Mouse (Mus musculus) left cerebral cortex, postnatal 10 days (tissue): ENCODE measurements around the gene Rexo4. TPM values are rescaled to one million over a fixed set of nuclear protein-coding genes. Genes with fewer than 3 reads are reported as not detected.

Source experiments
- DNase-seq, 2 experiments: peaks; one replicate each; pipeline ENCODE4 v3.0.0; 2021 to 2022; ENCODE audit warnings: low spot score in 2 of 2, mixed read lengths in 1 of 2; ENCODE audit errors: extremely low spot score in 1 of 2
- intact Hi-C: fragments of 180-260 bp; cut with DNase I; formaldehyde crosslinking; loops from one replicate; pipeline ENCODE4 v1.15.1; 2025
- total RNA-seq, 2 experiments: library from RNA; stranded (reverse); gene quantifications; 2 replicates each; pipeline ENCODE4 v1.2.3; 2021

The Rexo4 gene
- total RNA-seq, 2 experiments from 2014 or later: 48.4 to 53.5 TPM

DNA sequence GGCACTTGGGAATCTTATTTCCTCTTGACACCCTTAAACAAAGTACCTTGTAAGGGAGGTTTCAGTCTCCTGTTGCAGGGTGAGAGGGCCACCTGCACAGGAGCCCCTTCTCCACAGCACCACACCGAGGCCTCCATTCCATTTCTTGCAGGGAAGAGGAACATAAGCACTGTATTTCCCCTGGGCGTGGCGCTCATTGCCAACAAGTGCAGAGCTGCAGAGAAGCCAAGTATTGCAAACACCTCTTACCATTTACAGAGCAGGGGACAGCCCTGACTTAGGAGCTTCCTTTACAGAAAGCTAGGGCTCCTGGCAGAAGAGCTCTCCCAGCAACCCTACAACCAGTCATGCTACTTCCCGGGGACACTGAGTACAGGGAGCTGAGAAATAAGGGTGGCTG, 12.0 kb downstream of the Rexo4 start:
- no peak for DNase-seq
- intact Hi-C loops: no loop called here

DNA sequence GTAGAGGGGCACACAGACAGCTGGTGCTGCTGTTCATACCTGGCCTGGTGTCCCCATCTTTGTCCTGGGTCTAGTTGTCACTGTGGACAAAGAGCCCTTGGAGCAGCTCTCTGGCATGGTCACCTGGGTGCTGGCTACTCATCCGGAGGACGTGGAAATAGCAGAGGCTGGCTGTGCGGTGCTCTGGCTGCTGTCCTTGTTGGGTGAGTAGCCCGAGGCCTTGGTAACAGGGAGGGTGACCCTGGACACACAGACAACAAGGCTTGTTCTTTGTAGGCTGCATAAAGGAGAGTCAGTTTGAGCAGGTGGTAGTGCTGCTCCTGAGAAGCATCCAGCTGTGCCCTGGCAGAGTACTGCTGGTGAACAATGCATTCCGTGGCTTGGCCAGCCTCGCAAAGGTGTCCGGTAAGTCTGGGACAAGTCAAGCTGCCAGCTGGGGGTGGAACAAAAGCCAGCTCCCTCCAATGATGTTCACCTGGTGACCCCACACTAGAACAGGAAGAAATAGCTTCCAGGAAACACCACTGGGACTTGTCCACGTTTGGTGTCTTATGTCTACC, 12.8 kb downstream of the Rexo4 start:
- DNase-seq: no peak
- intact Hi-C loops: no loop called here

DNA sequence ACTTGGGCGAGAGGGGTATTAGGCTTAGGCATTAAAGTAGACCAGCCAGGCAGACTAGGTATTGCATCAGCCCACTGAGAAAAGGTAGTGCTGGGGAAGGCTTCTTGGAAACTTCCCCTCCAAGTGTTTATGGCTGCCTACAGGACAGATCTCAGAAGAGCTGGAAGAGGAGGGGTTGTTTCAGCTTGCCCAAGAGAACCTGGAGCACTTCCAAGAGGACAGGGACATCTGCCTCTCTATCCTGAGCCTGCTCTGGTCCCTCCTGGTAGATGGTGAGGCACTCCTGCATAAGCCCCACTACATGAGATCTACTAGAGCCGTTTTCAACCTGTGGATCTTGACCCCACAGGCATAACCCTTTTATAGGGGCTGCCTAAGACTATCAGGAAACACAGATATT, 13.8 kb downstream of the Rexo4 start:
- intact Hi-C loops: no loop called here

DNA sequence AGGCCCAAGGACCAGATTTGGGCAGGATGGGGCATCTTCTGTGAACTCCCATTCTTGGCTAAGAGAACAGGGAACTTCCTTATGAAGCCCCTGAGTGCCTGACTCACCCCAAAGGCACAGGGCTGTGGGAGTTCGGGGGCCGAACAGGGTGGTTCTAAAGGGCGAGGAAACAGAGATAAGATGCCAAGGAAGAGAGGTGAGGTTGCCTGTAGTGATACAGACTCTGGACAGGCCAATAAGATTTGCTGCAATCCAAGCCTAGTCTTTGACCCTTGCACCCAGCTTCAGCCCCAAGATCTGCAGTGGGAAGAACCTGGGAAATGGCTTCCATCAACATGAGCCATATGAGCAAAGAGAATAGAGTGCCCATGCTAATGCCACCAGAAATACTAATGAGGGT, 20.9 kb downstream of the Rexo4 start:
- no peak for DNase-seq
- intact Hi-C loops: no loop called here

More for the DNA sequence above, 13.8 kb downstream of the Rexo4 start:
- no peak for DNase-seq

DNA sequence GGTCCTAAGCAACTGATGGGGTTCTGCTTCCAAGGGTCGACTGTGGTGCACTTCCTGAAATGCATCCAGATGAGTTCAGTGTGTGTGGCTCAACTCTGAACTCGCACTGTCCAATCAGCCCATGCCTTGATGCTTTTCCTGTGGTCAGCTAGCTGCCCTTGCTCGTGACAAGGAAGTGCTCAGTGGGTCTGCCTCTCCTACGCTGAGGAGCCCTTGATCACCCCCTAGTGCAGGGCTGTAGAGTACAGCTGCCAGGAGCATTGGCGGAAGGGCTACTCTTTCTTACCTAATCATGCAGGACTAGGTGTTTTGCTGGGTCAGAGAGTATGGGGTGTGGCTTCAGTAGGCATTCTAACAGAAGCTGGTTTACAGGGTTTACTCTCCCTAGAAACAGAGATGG, 22.6 kb downstream of the Rexo4 start:
- DNase-seq: no peak
- intact Hi-C loops: no loop called here

DNA sequence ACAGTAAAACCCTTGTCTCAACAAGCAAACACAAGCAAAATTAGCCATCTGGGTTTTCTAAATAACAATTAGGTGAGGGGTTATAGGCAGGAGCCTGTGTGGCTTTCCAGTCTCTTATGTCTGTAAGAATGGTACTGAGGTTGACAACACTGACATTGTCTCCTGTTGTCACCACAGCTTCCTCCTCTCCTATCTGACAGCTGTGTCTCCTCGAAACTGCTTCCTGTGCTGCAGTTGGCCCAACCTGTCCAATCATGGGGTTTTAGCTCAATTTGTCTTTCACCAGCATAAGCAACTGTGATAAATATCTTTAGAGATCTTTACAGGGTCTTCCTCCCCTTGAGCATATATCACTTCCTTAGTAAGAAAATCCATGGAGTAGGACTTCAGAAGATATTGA, 27.8 kb downstream of the Rexo4 start:
- no peak for DNase-seq
- intact Hi-C loops: no loop called here

DNA sequence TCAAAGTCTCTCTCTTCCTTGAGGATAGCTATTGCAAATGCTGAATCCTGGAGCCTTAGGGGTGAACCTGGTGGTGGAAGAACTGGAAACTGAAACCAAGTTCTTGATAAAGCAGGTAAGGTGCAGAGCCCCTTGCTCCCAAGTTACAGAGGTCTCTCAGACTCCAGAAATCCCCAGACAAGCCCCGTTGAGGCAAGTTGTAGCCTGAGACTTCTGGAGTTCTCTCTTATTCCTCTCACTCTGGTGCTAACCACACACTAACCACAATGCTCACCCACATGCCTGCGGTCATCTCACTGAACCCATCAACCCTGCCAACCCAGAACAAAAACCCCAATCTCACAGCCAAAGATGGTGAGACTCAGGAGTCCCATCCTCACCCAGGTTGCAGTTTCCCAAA, 28.9 kb downstream of the Rexo4 start:
- intact Hi-C loops: no loop called here
- no peak for DNase-seq

DNA sequence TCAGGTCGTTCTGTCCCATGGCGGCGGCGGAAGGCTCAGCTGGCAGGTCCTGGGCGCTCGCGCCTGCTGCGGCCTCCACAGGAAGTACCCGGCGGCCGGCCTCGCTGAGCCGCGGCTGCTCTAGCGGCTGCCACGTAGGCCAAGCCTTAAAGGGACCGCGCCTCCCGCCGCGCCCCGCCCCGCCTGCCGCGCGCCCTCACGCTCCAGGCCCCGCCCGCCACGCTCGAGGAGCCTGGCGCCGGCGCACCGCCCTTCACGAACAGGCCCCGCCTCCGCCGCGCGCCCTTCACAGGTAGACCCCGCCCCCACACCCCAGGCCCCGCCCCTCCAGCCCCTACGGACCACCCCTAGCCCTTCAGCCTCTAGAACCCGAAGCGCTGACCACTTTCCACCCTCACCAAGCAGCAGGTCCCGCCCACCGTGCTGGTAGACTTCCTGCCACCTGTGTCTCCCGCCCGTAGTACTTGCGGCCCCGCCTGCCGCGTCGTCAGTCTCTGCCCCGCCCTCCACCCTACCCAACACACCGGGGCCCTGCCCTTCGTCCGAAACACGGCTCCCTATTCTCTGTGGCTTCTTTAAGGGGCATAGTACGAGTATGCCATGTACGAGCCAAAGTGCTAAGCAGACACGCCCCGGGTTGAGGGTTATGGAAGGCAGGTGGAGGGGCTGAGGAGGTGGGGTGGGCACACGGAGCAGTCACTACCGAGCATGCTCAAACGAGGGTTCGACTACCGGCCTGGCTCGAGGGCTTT, 30.7 kb downstream of the Rexo4 start, which contains the start of the genes Surf4 and Stkld1:
TSS of gene Surf4 (minus strand) at position 625 of the 752 bp plus-strand sequence.
TSS of gene Stkld1 (plus strand) at position 744 of the 752 bp plus-strand sequence.
- intact Hi-C loops: loop anchor here (5.0 kb wide), 2 partner anchors 74 to 104 kb away; partner anchors contain the start of gene Cacfd1
- DNase-seq: peak; percentile 87 to 96

DNA sequence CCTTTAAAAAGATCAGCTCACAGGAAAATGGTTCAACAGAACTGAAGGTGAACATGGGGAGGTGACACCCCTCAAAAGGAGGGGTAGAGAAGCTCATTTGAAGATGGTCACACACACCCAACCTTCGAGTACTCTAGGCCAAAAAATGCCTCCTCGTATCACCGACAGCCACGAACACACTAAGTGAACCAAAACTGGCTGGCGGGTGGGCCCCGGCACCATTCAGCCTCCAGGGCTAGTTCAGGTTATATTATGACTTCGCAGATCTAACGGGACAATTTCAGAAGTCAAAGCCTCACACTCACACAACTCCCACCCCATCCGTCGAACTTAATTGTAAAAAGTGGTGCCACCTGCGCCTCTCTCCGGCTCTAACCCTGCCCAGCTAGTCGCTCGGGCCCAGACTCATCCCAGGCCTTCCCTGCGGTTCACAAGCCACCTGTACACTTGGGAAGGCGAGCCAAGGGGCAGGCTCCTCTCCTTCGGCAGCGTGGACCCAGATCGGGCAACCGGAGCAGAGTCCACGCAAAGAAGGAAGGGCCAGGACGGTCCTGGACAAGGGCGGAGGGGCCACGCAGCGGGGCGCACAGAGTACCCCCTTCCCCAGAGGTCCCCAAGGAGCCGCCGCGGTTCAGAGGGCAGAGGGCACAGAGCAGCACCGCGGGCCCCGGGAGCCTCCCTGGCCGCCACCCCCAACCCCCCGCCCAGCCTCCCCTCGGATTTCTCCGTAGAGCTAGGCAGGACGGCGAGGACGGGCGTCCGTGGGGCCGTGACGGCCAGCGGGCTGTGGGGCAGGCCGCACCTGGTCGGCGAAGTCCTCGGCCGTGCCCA, 31.5 kb downstream of the Rexo4 start:
- DNase-seq: peak in 1 of 2 experiments; percentile 56

DNA sequence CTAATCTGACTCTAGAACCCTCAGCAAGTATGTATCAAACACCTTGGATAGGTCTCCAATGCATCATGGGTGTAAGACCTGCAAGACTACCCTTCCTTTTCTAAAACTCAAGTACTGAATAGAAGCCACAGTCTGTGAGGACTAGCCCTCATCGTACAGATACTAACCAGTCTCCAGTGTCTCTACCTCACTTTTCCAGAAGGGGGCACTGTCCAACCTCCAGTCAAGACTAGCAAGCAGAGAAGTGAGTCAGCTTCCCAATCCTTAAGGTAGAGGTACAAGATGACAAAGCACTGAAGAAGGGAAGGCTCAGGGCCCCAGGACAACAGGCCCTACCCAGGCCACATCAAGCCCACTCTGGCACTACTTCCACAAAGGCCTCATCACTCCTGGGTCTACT, 33.8 kb downstream of the Rexo4 start:
- DNase-seq: peak in 1 of 2 experiments; percentile 68
- intact Hi-C loops: loop anchor here (2.0 to 5.0 kb wide), 3 partner anchors 77 to 306 kb away; partner anchors contain the start of gene Cacfd1

More for the DNA sequence above, 31.5 kb downstream of the Rexo4 start:
- intact Hi-C loops: loop anchor here (5.0 kb wide), 2 partner anchors 75 to 105 kb away; partner anchors contain the start of gene Cacfd1

DNA sequence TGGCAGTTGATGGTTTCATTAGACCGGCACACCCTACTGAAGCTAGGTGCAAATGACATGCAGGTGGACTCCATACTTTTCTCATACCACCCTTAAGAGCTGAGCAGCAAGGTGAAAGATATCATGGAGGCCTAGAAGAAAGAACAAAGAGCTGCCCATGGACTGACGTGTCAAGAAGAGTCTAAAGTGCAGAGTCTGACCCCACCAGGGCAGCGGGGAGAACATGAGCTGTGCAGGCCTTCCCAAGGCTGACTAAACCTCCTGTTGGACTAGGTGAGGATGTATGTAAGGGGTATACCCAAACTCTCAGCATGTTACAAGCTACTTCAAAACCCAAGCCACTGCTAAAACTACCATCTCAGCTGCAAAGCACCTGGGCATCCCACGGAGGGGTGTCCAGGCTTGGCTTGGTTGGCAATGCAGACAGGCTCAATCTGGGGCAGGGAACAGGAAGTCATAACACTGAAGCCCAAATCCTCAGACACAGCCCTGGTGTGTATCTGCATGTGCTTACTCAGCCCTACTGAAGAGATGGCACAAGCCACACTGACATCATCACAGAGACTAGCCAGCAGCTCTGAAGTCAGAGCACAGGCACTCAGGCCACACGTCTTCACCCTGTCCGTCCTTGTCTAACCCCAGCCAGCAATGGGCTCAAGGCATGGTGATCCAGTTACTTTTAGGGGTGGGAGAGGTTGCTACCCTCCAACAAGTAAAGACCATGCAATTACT, 36.3 kb downstream of the Rexo4 start:
- DNase-seq: no peak
- intact Hi-C loops: no loop called here

DNA sequence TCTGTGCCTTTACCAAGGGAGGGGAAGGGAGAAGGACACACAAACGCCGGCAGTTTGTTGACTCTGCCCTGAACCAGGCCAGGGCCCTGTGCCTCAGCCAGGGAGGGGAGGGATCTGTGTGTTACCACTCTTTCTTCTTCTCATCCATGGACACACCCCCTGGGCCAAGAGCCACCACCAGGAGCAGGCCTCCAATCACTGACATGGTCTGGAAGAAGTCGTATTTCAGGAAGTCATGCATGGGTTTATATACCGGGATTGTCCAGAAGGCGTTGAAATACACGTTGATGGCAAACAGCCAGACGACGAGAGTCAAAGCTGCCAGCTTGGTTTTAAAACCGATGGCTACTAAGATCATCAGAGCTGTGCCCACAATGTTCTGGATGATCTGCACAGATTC, 42.4 kb downstream of the Rexo4 start:
- intact Hi-C loops: loop anchor here (5.0 kb wide), 1 partner anchor 101 kb away; no protein-coding TSS in a partner anchor

DNA sequence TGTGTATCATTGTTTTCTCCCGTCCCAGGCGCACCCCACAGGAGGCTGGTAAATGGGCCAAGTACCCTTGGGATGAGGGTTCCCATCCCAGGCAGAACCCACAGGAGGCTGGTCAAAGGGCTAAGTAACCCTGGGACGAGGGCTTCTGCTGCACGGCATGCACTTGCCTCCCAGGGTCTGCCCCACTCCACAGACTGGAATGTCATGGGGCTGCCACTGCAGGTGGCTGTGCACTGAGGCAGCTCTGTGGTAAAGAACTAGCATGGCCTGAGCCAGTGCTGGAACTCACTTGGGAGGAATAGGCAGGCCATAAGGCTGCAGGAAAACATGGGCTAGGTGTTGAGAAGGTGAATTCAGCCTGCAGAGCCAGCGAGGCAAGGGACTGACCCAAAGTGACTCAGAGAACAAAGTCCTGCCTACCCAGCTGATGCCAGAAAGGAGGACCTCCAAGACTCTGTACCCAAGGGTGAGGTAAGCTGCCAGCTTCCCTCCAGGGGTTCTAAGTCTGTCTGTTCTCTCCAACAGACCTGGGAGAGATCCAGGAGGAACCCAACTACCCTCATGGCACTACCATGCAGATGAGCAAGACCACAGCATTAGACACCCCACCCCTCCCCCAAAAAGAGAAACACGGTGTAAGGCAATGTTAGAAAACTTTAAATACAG, 43.9 kb downstream of the Rexo4 start:
- DNase-seq: no peak
- intact Hi-C loops: loop anchor here (5.0 kb wide), 1 partner anchor 102 kb away; no protein-coding TSS in a partner anchor

More for the DNA sequence above, 42.4 kb downstream of the Rexo4 start:
- DNase-seq: no peak

DNA sequence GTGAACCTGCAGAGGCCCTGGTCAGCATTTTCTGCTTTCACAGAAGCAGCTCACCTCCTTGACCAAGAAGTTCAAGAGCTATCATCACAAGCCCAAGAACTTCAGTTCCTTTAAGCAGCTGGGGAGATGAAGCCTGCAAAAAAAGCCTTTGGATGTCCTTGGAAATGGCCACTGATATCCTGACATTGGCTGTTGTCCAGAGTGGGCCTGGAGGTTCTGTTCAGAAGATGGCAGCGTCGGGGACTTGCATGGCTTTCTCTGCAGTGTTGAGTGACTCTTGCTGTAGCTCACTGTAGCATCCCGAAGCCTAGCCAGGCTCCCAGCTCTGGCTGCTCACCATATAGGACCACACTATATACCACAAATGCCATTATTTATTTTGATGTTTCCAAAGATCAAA, 44.5 kb downstream of the Rexo4 start:
- intact Hi-C loops: loop anchor here (5.0 kb wide), 1 partner anchor 103 kb away; no protein-coding TSS in a partner anchor
- no peak for DNase-seq

DNA sequence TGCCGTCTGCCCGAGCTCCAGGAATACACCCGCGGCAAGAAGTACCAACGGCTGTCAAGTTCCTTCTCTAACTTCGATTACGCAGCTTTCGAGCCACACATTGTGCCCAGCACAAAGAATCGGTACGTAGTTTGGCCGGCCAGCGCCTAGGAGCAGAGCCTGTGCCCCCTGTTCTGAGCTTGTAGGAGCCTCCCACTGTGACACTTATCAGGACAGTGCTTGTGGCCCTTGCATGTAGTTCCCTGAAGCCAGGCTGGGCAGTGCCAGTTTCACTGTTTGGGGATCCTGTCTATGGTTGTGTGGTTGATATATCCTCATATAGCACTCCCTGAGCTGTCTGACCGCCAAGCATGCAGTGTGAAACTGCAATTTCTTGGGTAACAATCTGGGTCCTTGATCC, 47.4 kb downstream of the Rexo4 start:
- intact Hi-C loops: no loop called here

DNA sequence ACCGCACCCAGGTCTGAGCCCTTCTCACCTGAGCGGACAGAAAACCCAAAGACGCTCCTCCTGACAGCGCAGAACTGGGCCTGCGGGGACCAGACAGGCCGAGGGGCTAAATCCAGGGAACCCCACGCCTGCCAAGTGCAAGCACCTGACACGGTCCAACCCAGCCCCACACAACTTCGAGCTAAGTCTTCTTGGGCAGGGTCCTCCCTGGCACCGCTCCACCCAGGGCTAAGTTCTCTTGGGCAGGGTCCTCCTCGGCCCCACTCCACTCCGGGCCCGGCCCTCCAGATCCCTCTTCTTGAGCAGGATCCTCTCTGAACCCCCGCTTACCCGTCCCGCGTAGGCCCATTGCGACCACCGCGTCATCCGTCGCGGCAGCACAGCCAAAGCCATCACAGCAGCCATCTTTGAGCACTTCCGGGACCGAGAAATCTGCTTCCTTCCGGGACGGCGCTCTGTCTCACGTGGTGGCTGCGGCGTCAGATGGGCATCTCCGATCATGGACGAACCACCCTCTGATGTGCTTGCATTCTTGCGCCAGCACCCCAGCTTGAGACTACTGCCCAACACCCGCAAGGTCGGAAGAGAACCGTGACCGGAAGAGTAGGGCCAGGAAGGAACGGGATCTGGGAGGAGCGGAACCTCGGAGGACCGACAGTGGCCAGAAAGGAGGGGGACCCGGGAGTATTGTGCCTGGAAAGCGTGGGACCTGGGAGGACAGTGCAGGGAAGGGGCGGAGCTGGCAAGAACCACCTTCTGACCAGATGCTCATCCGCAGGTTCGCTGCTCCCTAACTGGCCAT, 48.1 kb downstream of the Rexo4 start, which contains the start of the genes Surf2 and Surf1:
TSS of gene Surf2 (plus strand) at position 441 of the 802 bp plus-strand sequence.
TSS of gene Surf1 (minus strand) at position 604 of the 802 bp plus-strand sequence.
- DNase-seq: peak; percentile 86 to 89
- intact Hi-C loops: no loop called here

More for the DNA sequence above, 47.4 kb downstream of the Rexo4 start:
- no peak for DNase-seq
